Mouse (Mus musculus): ENCODE measurements around the gene Zpbp2.
"Not testable (repeated sequence)": the region's sequence is repeated elsewhere in the genome, so short reads cannot be mapped to it uniquely, and the experiment has no call there.

The Zpbp2 gene

DNA sequence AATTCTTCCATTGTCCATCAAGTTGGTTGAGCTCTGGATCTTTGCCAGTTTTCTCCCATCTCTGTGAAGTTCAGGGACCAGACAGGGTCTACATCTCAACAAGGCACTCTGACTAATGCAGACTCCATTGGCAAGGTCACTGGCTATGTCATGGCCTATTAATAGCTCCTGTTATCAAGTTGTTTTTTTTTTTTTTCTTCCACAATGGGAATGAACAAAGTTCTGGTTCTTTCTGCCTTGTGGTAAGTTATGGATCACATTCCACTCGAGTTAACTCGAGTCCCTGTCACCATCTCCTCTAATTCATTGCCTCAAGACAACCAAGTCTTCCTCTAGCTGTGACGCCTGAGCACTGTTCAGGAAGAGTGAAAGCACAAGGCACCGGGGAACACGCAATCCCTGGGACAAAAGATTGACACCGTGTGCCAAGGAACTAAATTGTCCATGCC, 38.0 kb downstream of the Zpbp2 start:
- in situ Hi-C loops (cut with MboI; ENCODE audit: low sequenced_read_pairs), result no loop called here

DNA sequence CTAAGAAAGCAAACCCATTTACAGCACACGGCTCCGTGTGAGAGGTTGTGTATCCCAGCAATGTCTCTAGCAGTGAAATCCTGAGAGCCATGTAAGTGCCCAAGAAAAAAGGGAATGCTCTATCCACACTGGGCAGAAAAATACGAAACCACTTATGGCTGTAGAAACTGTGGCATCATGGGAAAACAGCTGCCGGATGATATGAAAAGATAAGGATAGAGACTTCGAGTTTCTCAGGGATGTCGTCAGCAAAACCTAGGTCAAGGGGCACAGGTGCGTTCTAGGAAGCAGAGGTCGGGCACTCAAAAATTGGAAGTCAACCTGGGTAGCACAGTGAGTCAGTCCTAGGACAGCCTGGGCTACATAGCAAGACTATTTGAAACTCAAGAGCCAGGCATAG, 38.4 kb downstream of the Zpbp2 start:
- in situ Hi-C loops (cut with MboI; ENCODE audit: low sequenced_read_pairs), result no loop called here

DNA sequence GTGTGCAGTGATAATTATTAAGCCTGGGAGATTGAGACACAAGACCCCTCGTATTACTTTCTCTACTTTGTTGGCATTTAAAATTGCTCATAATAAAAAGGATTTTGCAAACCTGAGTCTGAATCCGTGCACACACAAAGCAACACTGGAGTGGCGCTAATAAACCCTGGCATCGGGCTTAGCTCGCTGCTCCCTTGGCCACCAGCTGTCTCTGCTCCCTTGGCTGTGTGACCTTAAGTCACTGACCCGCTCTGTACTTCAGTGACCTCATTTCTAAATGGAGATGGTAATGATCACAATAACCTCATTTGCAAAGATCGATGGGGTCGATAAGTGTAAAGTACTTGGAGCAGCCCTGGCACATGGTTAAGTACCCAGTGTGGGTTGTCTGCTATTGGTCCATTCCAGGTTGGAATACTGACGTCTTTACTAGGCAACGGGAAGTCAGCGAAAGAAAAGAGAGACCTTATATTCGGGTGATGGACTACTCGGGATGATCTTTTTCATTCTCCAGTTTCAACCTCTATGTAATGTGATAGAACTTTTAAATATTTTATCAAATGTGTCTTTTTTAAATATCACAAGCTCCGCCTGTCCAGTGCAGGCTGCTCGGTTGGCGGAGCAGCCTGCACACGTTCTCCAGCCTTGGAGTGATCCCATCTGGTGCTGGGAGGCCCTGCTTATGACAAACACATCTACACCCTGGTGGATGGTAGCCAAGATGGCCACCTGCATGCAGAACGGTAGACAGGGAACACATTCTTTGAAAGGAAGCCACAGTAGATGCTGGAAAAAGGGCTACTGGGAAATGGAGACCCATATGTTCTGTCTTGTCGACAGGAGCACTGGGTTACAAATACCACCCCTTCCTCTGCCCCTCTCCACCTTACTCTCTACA, 39.9 kb downstream of the Zpbp2 start:
- in situ Hi-C loops (cut with MboI; ENCODE audit: low sequenced_read_pairs), result no loop called here

DNA sequence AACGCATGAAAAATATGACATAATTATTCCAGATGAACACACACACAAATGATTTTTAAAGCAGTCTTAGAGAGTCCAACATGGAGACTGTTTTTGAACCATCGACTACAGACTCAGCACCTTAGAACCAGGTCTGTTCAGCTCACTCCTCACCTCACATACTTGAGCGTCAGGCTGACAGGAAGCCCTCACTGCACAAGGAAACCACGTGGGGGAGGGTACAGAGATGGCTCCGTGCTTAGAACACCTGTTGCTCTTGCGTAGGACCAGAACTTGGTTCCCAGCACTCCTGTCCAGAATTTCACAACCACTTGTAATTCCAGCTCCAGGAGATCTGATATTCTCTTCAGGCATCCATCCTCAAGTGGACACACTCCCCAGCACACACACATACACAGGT, 44.1 kb downstream of the Zpbp2 start:
- in situ Hi-C loops (cut with MboI; ENCODE audit: low sequenced_read_pairs), result no loop called here

DNA sequence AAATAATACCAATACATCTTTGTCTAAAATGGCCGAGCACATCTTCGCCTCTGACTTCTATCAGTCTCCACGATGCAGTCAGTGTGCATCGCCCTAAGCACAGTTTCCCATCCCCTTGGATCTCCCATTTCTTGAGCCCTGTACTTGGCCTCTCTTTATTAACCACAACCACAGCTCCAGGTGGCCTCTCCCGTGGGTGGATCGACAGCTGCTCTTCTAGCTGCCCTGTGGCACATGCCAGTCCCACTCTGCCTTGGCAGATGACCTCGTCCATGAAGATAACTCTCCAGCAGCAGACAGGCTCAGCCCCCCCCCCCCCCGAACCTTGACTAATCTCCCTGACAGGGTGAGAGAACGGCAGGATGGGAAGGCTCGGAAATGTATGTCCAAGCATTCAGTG, 44.6 kb downstream of the Zpbp2 start:
- in situ Hi-C loops (cut with MboI; ENCODE audit: low sequenced_read_pairs), result no loop called here

DNA sequence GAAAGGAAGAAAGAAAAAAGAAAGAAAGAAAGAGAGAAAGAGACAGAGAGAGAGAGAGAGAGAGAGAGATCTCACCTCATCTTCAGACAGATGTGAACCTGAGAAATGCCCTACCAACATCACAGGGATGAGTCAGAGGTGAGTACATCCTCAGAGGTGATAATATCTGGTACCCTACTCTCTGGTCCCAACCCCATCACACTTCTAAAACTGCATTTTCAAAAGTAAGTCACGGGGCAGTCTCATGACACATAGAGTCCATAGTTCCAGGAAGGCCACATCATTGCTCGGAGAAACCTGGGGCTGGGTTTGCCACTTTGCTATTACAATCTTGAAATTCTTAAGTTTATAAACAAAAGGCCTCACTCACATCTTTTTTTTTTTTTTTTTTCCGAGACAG, 45.1 kb downstream of the Zpbp2 start:
- in situ Hi-C loops (cut with MboI; ENCODE audit: low sequenced_read_pairs), result no loop called here

DNA sequence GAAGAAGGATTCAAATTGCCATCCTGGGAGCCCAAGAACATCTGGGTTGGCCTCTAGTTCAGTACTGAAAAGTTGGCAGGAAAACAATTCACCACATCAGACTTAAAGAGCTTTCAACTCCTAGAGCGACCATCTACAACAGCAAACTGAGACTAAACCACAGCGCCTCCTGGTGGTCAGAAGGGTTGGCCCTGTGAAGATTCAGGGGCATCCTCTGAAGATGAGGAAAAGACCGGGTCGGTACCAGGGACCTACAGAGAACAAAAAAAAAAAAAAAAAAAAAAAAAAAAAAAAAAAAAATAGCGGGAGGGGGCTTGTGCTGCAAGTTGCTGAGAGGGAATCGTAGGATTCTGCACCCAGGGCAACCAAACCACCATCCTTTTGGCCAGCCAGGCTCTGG, 46.5 kb downstream of the Zpbp2 start:
- in situ Hi-C loops (cut with MboI; ENCODE audit: low sequenced_read_pairs), result no loop called here

DNA sequence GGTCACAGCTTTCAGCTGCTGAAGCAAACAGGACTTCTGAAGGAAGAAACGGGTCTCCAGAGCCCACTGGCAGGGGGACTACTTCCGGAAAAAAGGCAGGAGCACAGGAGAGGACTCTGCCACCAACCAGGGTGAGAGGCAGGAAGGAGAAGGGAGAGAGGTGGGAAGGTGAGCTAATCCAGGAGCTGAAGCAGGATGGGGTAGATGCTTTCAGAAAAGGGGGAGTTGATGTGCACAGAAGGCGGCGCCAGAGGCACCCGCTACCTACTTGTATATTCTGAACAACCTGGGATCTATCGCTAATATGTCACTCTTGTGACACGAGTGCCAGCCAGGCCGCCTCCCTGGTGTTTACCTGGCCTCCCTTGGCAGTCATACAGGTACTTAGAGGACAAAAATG, 47.1 kb downstream of the Zpbp2 start, which contains the start of gene Lrrc3c:
Gene Lrrc3c (plus strand): TSS at position 301 of the 400 bp plus-strand sequence.
- in situ Hi-C loops (cut with MboI; ENCODE audit: low sequenced_read_pairs), result no loop called here

DNA sequence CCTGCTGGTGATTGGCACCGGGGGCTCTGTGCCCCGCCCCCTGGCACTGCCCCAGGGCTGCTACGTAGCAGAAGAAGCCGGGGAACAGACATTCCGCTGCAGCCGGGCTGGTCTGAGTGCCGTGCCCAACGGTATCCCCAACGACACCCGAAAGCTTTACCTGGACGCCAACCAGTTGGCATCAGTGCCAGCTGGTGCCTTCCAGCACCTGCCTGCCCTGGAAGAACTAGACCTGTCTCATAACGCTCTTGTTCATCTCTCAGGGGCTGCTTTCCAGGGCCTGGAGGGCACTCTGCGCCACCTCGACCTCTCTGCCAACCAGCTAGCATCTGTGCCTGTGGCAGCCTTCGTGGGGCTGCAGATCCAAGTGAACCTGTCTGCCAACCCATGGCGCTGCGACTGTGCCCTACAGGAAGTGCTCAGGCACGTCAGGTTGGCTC, 48.0 kb downstream of the Zpbp2 start:
- in situ Hi-C loops (cut with MboI; ENCODE audit: low sequenced_read_pairs), result no loop called here

DNA sequence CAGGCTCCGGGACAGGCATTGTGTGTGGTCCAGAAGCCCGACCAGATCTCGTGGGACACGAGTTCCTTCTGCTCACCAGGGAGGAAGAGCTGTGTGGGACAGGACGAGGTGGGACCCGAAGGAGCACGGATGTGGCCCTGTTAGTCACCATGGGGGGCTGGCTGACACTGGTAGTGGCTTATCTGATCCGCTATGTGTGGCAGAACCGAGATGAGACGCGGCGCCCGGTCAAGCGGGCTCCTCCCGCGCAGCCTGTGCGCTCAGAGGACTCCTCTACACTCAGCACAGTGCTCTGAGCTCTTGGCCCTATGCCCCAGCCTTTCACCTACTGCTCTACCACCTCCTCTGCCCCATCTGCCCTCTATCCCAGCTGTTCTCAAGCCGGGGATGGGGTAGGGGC, 48.4 kb downstream of the Zpbp2 start:
- in situ Hi-C loops (cut with MboI; ENCODE audit: low sequenced_read_pairs), result no loop called here

DNA sequence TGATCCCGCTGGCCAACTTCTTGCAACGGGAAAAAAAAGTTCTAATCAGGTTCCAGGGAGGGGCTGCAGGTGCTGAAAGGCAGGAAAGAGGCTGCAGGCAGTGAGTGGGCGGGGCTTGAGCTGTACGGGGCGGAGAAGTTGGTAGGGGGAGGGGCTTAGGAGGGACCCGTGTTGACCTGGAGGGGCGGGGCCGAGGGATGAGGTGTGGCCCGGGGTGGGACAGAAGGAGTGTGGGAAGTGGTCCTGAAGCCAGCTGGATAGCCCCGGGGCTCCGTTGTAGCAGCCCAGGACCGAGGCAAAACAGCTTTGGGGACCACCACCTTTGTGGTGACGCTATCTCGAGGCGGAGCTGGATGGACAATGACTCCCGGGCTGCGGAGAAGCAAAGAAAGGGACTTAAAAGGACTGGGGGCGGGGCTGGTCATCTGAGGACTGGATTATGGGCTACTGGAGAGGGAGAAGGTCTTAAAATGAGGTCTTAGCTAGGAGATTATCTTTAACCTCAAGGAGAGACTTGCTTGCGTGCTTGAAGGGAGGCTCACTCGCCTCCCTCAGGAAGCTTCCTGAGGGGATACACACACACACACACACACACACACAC, 51.3 kb downstream of the Zpbp2 start:
- in situ Hi-C loops (cut with MboI; ENCODE audit: low sequenced_read_pairs), result no loop called here

DNA sequence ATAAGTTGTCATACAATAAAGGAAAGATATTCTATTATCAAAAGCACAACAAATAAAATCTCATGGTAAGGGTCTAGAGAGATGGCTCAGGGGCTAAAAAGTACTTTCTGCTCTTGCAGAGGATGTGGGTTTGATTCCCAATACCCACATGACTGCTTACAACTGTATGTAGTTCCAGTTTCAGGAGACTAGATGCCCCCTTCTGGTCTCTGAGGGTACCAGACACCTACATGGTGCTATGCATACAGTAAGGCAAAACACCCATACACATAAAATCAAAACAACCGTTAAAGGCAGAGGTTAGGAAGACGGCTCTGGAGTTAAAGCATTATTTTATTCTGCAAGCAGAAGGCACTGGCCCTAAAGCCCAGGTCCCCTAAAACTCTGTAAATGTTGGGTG, 53.1 kb downstream of the Zpbp2 start:
- in situ Hi-C loops (cut with MboI; ENCODE audit: low sequenced_read_pairs), result no loop called here

DNA sequence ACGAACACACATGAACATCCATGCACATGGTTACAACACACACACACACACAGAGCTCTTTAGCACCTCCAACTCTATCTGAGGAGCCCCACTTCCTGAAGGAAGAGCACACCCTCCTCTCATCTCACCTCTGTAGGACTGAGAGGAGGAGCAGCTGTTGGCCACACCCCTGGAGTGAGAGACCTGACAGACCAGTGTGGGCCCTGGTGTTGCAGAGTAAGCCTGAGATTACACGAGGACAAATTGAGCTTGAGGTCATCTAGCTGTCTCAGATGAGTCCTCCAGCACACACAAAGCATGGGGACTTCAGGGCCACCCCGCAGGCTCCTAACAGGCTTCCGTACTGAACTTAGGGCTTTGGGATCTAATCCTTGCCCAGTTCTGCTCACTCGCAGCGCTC, 54.0 kb downstream of the Zpbp2 start:
- in situ Hi-C loops (cut with MboI; ENCODE audit: low sequenced_read_pairs), result not testable (repeated sequence)

DNA sequence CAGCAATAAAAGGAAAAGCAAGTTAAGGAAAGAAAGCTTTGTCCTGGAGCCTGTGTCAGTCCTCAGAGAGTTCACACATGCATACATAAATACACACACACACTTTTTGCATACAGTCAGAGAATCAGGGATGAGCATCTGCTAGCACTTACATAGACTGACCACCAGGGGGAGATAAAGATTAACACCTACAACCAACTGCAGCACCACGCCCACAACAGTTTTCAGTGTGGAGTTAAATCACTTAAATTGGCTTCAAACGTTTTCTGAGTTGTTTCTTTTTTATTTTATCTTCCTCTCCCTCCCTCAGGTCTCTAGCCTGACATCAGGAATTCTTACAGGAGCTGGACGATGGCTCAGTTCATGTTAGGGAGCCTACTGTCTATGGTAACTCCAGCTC, 55.9 kb downstream of the Zpbp2 start:
- in situ Hi-C loops (cut with MboI; ENCODE audit: low sequenced_read_pairs), result no loop called here
